Mouse (Mus musculus): ENCODE results near the gene Prr30. TPM values are rescaled to one million over a fixed set of nuclear protein-coding genes. Genes with fewer than 3 reads are reported as not detected.

Prr30 gene
- not detected for polyA plus RNA-seq (2014; fragmentation: Illumina TruSeq; extraction: RNeasy Lipid Tissue Mini Kit (QIAGEN cat#74804); ENCODE audit: low read depth, low replicate concordance)

GRCm38 (mm10) chr14:101200230-101200629 is at the start of gene Prr30:
Gene Prr30, minus strand, starts transcription at chr14:101200330.

